Mouse (Mus musculus) small intestine, adult 2 months (tissue): ENCODE data around the gene Rtn4r.
A peak's percentile ranks its signal among the peaks of the same experiment; 100 is the strongest.

Experiments used
- CTCF ChIP-seq: fragments of 200-500 bp; IDR thresholded peaks from 2 replicates; pipeline ENCODE4 v1.5.1; 2012; ENCODE audit warnings: low read depth, mild to moderate bottlenecking, control low read depth, inconsistent platforms, low read length, moderate library complexity, mixed read lengths; ENCODE audit not compliant: insufficient replicate concordance, insufficient read length; ENCODE audit errors: extremely low read depth
- POLR2A ChIP-seq: fragments of 200-500 bp; IDR thresholded peaks from 2 replicates; pipeline ENCODE4 v1.6.1; 2012; ENCODE audit warnings: low read depth, mild to moderate bottlenecking, control low read depth, inconsistent platforms, low read length, moderate library complexity

DNA sequence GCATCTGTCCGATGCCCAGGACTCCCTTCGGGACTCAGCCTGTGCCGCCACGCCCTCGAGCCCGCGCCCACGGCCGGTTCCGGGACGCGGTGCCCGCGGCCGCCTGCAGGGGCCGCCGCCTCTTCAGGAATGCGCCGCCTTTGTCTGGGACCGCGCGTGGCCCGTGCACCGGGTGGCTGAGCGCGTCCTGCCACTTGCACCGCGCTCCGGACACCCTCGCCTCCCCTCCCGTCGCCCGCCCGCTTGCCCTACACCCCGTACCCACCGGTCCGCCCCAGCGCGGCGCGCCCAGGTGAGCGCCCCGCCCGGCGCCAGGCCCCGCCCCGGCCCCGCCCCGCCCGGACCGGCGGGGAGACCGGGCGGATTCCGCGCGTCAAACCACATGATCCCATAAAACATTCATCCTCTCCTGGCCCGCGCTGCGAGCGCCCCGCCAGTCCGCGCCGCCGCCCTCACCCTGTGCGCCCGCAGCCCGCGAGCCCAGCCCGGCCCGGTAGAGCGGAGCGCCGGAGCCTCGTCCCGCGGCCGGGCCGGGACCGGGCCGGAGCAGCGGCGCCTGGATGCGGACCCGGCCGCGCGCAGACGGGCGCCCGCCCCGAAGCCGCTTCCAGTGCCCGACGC, at the start of gene Rtn4r:
- TF ChIP-seq POLR2A: no peak; the same call in 1 of the 2 replicates
- peak; percentile 36; the same call in 1 of the 2 replicates for TF ChIP-seq CTCF
